Mouse (Mus musculus) kidney, adult 8-10 months (tissue): Measurements from ENCODE around the gene Rbm4b.

Experiments used
- DNase-seq, 2 experiments: peaks; one replicate each; pipeline ENCODE4 v3.0.0; 2022

Rbm4b gene

DNA sequence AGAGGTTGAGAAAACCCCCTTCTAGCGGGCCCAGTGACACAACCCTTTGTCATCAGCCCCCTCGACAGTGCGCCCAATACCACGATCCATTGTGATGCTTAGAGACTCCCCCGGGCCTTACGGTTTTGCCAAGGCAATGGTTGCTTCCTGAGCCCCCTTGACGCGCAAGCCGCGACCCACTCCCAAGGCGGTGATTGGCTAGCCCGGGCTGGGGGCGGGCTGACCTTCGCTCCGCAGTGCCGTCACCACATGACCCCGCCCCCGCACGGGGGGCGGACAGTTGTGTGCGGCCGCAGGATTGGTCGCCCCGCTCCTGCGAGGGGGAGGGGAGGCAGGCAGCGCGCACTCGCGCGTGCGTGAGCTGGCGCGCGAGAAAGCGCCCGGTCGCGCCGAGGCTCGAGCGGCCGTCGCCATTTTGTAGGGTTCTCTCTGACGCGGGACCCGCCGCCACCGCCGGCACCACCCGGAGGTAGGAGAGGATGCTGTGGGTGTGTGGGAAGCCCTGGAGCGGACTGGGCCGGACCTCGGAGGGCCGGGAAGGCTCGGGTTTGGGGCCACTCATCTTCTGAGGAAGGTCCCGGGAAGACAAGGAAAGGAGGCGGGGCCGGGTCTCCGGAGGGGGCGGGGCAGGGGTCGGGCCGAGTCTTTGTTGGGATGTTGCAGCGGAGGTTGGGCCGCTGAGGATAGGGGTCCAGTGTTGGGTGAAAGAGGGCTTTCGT is at the start of gene Rbm4b:
Gene Rbm4b (plus strand): TSS at position 305 of the 719 bp plus-strand sequence.
- DNase-seq: peak; percentile 94 to 95

DNA sequence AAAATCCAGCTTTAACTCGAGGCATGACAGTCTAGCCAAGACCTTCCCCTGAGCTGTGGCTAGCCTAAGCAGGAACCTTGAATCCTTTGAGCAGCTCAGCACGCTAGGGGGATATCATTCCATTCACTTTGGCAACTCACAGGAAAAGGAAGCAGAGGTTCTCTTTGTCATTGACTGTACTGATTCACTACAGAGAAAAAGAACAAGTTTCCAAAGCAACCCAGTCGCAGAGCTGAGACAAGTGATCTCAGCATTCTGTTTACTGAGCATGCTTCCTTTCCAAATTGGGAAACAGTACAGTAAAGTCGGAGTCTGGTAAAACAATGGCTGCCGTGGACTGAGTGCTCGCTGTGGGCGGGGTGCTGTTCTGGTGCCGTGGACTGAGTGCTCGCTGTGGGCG is 47.5 kb upstream of the Rbm4b start:
- no peak for DNase-seq

DNA sequence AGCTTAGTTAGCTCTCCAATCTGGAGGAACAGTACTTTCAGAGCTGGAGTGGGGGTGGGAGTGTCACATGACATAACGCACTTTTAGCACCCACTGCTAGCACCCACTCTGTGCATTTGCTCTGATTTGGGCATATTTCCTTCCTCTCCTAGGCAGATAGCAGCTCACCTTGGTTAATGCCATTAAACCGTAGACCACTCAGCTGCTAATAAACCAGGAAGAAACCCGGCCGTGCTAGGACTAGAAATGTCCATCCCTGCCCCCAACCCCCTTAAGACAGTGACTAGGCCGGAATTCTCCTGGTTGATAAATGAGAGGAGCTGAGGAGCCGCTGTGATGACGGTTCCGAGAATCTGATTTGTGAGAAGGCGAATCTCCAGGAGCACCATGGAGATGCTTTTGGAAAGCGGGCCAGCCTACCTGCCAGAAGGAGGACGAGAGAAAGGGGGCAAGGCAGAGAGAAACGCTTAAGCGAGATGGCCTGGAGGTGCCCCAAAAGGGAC is 45.1 kb upstream of the Rbm4b start, which contains the start of gene Sptbn2:
Gene Sptbn2 (plus strand): TSS at position 70 of the 503 bp plus-strand sequence.
- no peak for DNase-seq

DNA sequence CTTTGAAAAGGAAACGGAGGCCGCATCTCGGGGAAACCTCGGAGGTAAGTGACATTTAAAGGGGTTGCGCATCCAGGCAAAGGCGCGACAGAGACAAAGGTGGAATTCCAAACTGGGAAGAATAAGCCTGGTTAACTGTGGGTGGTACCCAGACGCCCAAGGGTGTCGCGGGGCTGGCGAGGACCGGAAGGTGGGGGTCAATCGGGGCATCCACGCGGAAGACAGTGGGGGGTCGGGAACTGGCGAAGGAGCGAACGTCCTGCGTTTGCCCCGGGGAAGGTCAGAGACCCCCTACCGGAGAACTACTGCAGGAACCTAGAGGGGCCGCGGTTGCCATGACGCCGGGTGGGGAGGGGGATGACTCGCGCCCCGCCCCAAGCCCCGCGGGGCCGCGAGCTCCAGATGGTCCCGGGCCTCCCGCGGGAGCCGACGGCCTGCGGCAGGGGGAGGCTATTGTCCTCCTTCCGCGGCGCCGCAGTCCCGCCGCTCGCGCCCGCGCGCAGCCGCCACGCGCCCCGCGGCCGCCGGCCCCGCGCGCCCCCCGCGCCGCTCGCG is 44.6 kb upstream of the Rbm4b start:
- no peak for DNase-seq

DNA sequence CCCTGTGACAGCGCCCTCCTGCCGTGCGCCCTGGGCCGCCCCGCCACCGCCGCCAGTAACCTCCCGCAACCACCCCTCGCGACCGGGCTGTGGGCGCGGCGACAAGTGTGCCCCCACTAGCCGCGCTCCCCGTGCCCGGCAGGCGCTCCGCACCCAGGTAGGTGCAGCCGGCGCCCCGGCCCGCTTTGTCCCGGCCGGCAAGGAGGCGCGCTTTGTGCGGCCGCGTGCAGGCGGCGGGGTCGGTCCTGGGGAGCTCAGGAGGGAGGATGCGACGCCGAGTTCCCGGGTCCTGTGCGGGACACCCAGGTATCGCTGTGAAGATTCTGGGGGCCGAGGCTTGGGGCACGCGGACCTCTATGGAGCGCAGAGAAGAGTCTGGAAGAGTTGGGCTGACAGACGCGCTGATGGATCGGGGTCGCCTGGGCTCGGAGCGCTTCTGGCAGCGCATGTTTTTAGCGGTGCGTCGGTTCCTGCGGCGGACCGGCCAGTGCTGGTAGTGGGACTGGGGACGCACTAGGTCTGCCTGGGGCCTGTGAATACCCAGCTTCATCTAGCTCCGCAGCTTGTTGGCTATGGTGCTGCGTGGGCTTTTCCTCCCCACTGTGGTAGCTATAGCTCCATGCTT is 44.0 kb upstream of the Rbm4b start:
- DNase-seq: no peak

DNA sequence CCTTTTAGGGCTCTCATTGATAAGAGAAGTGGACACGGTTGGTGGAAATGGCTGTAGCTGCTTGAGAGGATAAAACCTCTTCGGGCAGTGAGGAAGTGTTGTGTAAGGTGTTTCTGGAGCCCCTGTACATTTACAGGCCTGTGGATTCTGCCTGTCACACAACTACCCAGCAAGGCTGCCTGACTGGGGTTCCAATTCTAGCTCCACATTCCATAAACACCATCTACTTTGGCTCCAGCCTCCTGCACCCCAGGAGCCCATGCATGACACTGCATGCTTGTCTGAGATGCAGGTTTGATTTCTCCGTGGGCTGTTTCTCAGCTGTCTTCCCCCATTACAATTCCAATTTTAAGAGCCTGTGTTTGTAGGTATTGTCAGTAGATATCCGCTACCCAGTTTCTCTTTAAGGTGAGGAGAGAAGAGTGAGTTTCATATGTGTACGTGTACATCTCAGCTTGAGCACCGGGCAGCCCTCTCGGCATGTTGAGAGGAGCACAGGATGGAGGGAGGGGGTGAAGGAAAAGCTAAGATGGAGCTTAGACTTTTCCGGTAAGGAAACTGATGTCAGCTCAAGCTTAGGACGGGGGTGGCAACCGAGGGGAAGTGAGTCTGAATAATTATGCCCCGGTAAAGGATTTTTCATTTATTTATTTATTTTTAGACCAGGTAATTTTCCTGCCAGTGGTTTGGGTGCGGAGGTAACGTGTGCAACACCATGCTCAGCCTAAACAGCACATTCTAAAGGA is 43.3 kb upstream of the Rbm4b start:
- no peak for DNase-seq

DNA sequence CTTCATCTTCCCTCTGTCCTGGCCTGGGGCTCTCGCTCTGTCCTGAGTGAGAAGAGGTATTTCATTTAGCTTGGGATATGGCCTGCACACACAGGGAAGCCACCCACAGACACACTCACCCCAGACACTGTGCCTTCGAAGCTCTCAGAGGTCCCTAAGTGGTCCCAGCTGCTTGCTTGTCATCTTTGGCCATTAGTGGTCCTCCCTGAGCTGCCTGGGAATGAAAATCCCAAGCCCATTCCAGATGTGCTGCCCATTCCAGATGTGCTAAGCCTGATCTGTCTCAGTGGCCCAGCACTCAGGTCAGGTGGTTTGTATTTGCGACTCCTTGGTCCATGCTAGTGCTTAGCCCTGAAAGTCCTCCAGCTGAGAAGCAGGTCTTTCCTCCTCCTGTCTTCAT is 42.4 kb upstream of the Rbm4b start:
- no peak for DNase-seq

DNA sequence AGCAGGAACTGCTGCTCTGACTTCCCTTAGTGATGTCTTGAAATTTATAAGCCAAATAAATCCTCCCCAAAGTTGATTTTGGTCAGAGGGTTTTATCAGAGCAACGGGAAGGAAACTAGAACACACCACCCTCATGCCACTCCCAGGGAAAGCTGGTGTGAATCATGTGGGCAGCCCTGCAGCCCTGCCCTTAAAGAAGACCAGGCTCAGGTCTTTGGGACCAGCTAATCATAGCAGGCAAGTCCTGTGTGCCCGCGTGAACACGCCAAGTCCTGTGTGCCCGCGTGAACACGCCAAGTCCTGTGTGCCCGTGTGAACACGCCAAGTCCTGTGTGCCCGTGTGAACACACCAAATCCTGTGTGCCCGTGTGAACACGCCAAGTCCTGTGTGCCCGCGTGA is 39.5 kb upstream of the Rbm4b start:
- DNase-seq: no peak

DNA sequence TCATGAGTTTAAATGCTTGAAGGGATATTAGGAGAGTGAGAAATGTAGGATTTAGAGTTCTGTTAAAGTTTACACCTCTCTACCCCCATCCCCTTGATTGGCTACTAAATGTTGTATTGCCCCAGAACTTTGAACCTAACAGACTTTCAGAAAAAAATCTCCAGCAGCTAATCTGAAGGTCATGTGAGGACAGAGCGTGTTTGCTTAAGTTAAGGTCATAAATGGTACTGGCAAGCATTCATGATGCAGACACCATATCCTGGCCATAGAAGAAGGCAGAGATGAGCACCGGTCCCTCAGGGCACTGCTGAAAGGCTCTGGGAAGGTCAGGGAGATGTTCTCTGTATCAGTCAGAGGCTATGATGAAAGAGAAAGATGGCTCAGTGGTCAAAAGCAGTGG is 39.0 kb upstream of the Rbm4b start:
- peak in 1 of 2 experiments; percentile 37 for DNase-seq

DNA sequence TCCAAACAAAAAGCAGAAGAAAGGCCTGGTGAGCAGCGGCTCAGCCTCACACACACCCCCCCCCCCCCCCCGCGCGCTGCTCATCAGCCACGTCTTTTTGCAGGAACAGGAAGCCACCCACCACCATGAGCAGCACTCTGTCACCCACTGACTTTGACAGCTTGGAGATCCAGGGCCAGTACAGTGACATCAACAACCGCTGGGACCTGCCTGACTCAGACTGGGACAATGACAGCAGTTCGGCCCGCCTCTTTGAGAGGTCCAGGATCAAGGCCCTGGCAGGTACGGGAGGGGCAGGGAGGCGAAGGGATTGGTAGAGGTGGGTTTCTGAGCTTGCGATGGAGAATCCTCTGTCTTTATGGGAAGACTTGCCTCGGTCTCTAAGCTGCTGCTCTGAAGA is 37.6 kb upstream of the Rbm4b start:
- DNase-seq: no peak

DNA sequence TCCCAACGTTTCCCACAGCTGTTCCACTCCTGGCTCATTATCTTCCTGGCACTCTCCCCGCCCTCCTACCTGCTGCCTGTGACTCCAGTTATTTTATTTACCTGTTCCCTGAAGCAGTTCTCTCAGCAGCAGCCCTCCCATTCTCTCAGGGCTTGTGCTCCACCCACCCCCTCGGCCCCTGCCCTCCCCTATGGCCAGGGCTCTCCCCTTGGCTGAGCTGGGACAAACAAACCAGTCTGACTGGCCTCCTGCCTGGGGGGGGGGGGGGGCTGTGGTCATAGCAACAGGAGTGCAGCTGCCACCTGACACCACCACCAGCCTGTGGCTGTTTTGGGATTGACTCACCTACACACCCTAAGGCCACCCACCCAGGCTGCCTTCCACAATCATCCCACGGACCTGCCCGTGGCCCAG is 36.9 kb upstream of the Rbm4b start:
- peak; percentile 38 to 78 for DNase-seq

DNA sequence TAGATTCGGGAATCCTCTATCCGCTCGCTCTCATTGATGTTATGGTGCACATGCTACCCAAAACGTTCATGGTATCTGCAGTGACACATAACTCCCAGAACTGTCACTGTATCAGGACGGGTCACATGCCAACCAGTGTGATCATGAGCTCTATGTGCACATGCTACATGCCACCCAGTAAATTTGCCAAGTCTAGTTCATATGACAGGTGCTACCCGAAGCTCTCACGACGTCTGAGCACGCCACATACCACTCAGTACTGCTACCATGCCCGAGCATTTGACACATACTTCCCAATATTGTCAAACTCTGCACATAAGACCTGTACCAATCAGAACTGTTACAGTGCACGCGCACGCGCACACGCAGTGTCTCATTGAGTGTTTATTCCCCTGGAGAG is 36.2 kb upstream of the Rbm4b start:
- DNase-seq: no peak

DNA sequence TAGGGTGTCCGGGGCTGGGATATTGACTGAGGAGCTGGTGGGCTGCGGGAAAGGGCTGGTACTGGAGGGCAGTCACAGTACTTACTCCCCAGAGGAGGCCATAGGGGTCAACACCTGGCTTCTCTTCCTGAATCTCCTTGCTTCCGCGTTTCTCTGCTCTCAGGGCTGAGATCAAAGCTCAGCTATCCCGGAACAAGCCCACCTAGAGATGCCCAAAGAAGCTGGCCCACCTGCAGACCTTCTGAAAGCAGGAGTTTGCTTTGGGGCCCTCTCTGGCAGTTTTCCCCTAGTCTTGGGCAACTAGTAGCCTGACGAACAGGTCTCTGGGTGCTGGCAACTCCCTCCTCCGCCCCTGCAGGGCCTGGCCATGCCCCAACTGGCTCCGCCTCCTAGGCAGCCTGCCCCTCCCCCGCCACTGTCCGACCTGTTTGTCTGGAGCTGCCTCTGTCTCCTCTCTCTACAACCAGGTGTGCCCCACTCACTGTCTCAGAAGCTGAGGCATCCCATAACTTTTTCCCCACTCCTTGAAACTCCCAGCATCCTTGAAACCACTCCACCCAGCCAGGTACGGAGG is 35.5 kb upstream of the Rbm4b start:
- peak; percentile 78 to 86 for DNase-seq

DNA sequence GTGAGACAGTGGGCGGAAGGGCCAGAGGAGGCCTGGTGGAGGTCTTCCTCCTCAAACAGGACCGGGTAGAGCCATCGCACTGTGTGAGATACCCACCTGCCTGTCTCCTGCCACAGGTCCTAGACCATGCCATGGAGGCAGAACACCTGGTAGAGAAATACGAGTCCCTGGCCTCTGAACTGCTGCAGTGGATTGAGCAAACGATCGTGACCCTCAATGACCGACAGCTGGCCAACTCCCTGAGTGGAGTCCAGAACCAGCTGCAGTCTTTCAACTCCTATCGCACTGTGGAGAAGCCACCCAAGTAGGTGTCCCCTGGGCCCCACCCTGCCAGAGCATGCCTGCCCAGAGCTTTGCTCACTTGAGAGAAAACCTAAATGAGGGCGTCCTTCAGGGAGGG is 27.1 kb upstream of the Rbm4b start:
- no peak for DNase-seq

DNA sequence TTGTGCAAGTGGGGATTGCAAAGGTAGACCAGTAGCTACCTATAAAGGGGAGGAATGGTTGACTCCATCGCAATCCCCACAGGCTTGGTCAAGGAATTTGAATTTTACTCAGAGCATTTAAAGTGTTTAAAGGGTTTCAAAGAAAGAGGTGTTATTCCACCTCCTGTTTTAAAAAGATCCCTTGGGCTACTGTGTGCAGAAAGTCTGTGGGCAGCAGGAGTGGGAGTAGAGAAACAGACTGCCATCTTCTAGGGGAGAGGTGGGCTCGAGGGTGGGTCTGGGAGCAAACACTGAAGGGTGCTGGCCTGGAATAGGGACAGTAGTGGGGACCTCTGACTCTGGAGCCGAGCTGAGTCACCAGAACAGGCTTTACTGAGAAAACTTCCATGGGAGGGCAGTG is 23.2 kb upstream of the Rbm4b start:
- no peak for DNase-seq

DNA sequence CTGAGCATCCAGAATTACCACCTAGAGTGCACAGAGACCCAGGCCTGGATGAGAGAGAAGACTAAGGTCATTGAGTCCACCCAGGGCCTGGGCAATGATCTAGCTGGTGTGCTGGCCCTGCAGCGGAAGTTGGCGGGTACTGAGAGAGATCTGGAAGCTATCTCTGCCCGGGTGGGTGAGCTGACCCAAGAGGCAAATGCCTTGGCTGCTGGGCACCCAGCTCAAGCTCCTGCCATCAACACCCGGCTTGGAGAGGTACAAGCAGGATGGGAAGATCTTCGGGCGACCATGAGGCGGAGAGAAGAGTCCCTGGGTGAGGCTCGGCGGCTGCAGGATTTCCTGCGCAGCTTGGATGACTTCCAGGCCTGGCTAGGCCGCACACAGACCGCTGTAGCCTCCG is 18.4 kb upstream of the Rbm4b start:
- no peak for DNase-seq

DNA sequence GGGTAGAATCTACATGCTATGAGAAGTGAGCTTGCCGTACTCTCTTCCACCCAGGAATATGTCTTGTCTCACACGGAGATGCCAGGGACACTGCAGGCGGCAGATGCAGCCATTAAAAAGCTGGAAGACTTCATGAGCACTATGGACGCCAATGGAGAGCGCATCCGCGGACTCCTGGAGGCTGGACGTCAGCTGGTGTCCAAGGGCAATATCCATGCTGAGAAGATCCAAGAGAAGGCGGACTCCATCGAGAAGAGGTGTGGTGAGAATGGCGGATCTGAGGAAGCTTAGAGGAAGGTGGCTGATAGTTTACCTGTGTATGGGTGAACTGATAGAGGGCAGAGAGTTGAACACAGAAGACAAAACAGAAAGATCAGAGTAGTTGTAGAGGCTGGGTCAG is 17.2 kb upstream of the Rbm4b start:
- DNase-seq: no peak

DNA sequence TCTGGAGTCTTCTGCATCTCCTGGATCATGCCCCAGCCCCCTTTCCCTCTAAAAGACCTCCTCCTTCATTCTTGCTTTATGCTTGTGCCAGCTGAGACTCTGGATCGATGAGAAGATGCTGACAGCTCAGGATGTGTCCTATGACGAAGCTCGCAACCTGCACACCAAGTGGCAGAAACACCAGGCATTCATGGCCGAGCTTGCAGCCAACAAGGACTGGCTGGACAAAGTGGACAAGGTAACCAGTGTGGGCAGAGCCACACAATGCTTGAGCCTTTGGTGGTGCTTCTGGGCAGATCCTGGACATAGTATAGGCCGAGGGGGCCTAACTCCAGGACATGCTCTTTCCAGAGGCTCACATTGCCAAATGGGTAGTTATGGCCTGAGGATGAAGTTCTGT is 16.5 kb upstream of the Rbm4b start:
- DNase-seq: no peak

DNA sequence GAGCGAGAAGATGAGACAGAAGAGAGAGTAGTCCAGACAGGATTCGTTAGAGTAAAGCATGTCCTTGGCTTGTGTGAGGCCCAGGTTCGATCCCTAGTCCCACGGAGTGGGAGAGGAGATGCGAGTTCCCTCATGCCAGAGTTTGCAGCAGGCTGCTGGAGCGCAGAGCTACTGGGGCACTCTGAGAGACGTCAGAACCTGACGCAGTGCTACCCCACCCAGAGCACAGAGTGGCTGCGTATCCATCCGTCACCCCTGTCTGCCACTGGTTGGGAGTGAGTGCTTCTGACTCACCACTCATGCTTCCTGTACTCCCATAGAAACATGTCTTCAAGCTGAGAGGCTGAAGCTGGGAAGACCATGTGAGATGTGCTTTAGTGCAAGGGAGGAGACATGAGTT is 14.8 kb upstream of the Rbm4b start:
- DNase-seq: no peak

DNA sequence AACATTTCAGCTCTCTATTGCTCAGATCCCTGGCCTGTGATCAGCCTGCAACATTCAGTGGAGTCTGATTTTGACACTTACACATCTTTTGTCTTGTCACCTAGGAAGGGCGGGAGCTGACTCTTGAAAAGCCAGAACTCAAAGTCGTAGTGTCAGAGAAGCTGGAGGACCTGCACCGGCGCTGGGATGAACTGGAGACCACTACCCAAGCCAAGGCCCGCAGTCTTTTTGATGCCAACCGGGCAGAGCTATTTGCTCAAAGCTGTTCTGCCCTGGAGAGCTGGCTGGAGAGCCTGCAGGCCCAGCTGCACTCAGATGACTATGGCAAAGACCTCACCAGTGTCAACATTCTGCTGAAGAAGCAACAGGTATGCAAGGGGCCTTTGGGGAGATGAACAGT is 14.1 kb upstream of the Rbm4b start:
- DNase-seq: no peak

DNA sequence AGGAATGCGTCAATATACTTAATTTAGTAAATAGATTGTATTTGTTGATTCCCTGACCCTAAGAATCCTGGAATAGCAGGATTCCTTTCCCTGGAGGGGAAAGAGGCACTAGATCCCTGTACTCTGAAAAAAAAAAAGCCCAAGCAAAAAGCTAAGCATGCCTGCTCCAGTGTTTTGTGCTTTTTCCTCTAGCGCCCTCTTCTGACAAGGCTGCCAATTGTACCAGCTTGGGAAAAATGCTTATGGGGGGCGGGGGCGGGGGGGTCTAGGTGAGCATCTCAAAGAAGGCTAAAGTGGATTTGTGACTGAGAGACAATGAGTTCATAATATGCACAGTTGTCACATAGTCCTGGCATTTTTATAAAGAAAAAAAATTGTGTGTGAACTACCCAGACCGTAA is 12.8 kb upstream of the Rbm4b start:
- no peak for DNase-seq

DNA sequence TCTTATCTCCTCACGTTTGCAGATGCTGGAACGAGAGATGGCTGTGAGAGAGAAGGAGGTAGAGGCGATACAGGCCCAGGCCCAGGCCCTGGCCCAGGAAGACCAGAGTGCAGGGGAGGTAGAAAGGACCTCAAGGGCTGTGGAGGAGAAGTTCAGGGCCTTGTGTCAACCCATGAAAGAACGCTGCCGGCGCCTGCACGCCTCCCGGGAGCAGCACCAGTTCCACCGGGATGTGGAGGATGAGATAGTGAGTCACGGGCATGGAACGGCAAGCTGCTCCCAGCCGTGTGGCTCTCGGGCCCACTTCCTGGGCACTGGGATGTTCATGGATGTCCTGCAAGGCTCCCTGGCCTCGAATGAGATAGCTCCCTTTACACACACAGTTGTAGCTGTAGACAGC is 12.3 kb upstream of the Rbm4b start:
- DNase-seq: no peak

DNA sequence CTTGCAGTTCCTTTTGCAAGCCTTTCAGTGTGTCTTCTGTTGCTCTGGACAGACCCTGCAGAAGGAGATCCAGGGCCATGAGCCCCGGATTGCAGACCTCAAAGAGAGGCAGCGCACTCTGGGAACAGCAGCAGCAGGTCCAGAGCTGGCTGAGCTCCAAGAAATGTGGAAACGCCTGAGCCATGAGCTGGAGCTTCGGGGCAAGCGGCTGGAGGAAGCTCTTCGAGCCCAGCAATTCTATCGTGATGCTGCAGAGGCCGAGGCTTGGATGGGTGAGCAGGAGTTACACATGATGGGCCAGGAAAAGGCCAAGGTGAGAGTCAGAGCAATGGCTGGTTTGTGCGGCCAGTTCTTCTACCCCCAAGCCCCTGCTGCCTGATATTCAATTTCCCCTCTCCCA is 11.2 kb upstream of the Rbm4b start:
- no peak for DNase-seq
